Mouse (Mus musculus): Measurements from ENCODE around the gene Rasip1. TPM values are rescaled to one million over a fixed set of nuclear protein-coding genes. Genes with fewer than 3 reads are reported as not detected.

Rasip1 gene
- polyA plus RNA-seq, 1 experiment: 3.0 TPM

- no peaks in the 10 kb centered on the region for H3K36me3 ChIP-seq (ENCODE audit: control insufficient read depth, insufficient read depth, low read length, poor library complexity, severe bottlenecking)
- no peak overlapping the region for H3K4me3 ChIP-seq (ENCODE audit: low read depth, low read length)
- peak; percentile 56; the same call in 1 of the 2 replicates for TF ChIP-seq EP300 (IDR thresholded peaks at IDR 0.05; ENCODE audit: insufficient read depth, low read depth, low read length)
- no peak for TF ChIP-seq POLR2A (IDR thresholded peaks at IDR 0.05; ENCODE audit: insufficient read depth, low read length)
- TF ChIP-seq CTCF (IDR thresholded peaks at IDR 0.05; ENCODE audit: low read depth, low read length): no peak
- no peak overlapping the region for H3K9ac ChIP-seq (ENCODE audit: low read depth, poor library complexity, severe bottlenecking)
- no peaks in the 10 kb centered on the region for H3K27me3 ChIP-seq (ENCODE audit: control insufficient read depth, insufficient read depth, low read length, poor library complexity, severe bottlenecking)
- no peaks in the 10 kb centered on the region for H3K9me3 ChIP-seq (replicated peaks; ENCODE audit: control insufficient read depth, insufficient read depth, low read length, poor library complexity, severe bottlenecking)
- peaks cover 3% of the 10 kb centered on the region for H3K4me1 ChIP-seq (ENCODE audit: control insufficient read depth, insufficient read depth, low read length)
- H3K27ac ChIP-seq (ENCODE audit: insufficient read depth, low read length): peak overlapping the region; percentile 47
Observed at GRCm38 (mm10) chr7:45598960-45599879, 28.1 kb upstream of the Rasip1 start.

DNA sequence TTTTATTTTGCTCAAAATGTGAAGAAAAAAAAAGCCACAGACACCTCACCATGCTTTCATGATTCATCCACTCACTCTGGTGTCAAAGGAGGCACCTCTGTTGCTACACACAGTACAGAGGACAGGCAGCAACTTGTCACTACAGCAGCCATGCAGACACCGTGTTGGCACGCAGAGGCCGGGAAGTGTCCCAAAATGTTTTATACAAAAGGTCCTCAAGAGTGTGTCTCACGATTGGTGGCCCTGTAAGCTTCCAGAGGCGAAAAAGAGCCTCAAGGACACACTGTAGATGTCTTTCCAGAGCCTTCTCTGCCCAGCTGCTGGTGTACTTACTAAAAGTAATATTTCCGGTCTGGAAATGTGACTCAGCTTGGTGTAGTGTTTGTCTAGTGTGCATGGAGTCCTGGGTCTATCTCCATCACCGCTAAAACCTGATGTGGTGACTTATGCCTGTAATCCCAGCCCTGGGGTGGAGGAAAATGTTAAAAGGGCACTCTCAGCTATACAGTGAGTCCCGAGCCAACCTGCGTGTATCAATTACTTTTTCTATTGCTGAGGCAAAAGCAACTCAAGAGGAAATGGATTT lies 21.5 kb upstream of the Rasip1 start:
- Histone ChIP-seq H3K36me3 (ENCODE audit: control insufficient read depth, insufficient read depth, low read length, poor library complexity, severe bottlenecking) (no peaks in the 10 kb centered on the region), H3K4me1 (ENCODE audit: control insufficient read depth, insufficient read depth, low read length) (no peaks in the 10 kb centered on the region), H3K4me3 (ENCODE audit: low read depth, low read length) (no peak overlapping the region), H3K27me3 (ENCODE audit: control insufficient read depth, insufficient read depth, low read length, poor library complexity, severe bottlenecking) (no peaks in the 10 kb centered on the region), H3K9me3 (replicated peaks; ENCODE audit: control insufficient read depth, insufficient read depth, low read length, poor library complexity, severe bottlenecking) (no peaks in the 10 kb centered on the region), H3K27ac (ENCODE audit: insufficient read depth, low read length) (no peak overlapping the region), H3K9ac (ENCODE audit: low read depth, poor library complexity, severe bottlenecking) (no peak overlapping the region)
- TF ChIP-seq CTCF (IDR thresholded peaks at IDR 0.05; ENCODE audit: low read depth, low read length): no peak
- TF ChIP-seq POLR2A (IDR thresholded peaks at IDR 0.05; ENCODE audit: insufficient read depth, low read length): no peak
- TF ChIP-seq EP300 (IDR thresholded peaks at IDR 0.05; ENCODE audit: insufficient read depth, low read depth, low read length): no peak

- H3K27ac ChIP-seq (ENCODE audit: insufficient read depth, low read length): no peak overlapping the region
- no peaks in the 10 kb centered on the region for H3K9me3 ChIP-seq (replicated peaks; ENCODE audit: control insufficient read depth, insufficient read depth, low read length, poor library complexity, severe bottlenecking)
- H3K36me3 ChIP-seq (ENCODE audit: control insufficient read depth, insufficient read depth, low read length, poor library complexity, severe bottlenecking): no peaks in the 10 kb centered on the region
- H3K4me1 ChIP-seq (ENCODE audit: control insufficient read depth, insufficient read depth, low read length): no peaks in the 10 kb centered on the region
- H3K9ac ChIP-seq (ENCODE audit: low read depth, poor library complexity, severe bottlenecking): no peak overlapping the region
- no peak overlapping the region for H3K4me3 ChIP-seq (ENCODE audit: low read depth, low read length)
- TF ChIP-seq EP300 (IDR thresholded peaks at IDR 0.05; ENCODE audit: insufficient read depth, low read depth, low read length) (no peak), CTCF (IDR thresholded peaks at IDR 0.05; ENCODE audit: low read depth, low read length) (no peak), POLR2A (IDR thresholded peaks at IDR 0.05; ENCODE audit: insufficient read depth, low read length) (no peak)
- no peaks in the 10 kb centered on the region for H3K27me3 ChIP-seq (ENCODE audit: control insufficient read depth, insufficient read depth, low read length, poor library complexity, severe bottlenecking)
Observed at GRCm38 (mm10) chr7:45609511-45609910, 17.8 kb upstream of the Rasip1 start.

DNA sequence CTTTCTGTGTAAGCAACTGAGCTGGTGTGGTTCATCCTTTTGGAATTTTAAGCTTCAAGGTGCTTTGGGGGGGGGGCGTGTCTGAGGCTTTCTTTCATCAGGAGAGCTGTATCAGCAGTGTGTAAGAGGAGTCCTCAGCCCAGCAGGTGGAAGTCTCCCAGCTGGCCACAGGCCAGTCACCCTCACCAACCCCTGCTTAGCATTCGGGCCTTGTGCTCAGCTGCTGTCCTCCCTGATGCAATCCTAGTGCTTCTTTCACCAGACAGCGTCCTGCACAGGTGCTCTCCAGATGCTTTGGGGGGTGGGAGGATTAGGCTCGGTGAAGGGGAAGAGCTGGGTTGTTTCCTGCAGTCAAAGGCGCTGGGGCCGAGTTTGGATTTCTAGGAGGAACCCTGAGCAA lies 11.0 kb upstream of the Rasip1 start:
- H3K9me3 ChIP-seq (replicated peaks; ENCODE audit: control insufficient read depth, insufficient read depth, low read length, poor library complexity, severe bottlenecking): no peaks in the 10 kb centered on the region
- 0 out of 2 replicates have a peak overlapping the region, but pooled peaks have one; percentile 19 for H3K9ac ChIP-seq (ENCODE audit: low read depth, poor library complexity, severe bottlenecking)
- H3K27me3 ChIP-seq (ENCODE audit: control insufficient read depth, insufficient read depth, low read length, poor library complexity, severe bottlenecking): no peaks in the 10 kb centered on the region
- TF ChIP-seq EP300 (IDR thresholded peaks at IDR 0.05; ENCODE audit: insufficient read depth, low read depth, low read length) (peak; percentile 81; the same call in 1 of the 2 replicates), CTCF (IDR thresholded peaks at IDR 0.05; ENCODE audit: low read depth, low read length) (no peak)
- no peak overlapping the region for H3K4me3 ChIP-seq (ENCODE audit: low read depth, low read length)
- H3K4me1 ChIP-seq (ENCODE audit: control insufficient read depth, insufficient read depth, low read length): peaks cover 4% of the 10 kb centered on the region
- H3K36me3 ChIP-seq (ENCODE audit: control insufficient read depth, insufficient read depth, low read length, poor library complexity, severe bottlenecking): no peaks in the 10 kb centered on the region
- H3K27ac ChIP-seq (ENCODE audit: insufficient read depth, low read length): peak overlapping the region; percentile 33

- Histone ChIP-seq H3K27me3 (ENCODE audit: control insufficient read depth, insufficient read depth, low read length, poor library complexity, severe bottlenecking) (no peaks in the 10 kb centered on the region), H3K9ac (ENCODE audit: low read depth, poor library complexity, severe bottlenecking) (peak within 1 kb of the TSS; percentile 19), H3K36me3 (ENCODE audit: control insufficient read depth, insufficient read depth, low read length, poor library complexity, severe bottlenecking) (no peaks in the 10 kb centered on the region), H3K4me1 (ENCODE audit: control insufficient read depth, insufficient read depth, low read length) (peaks cover 4% of the 10 kb centered on the region), H3K4me3 (ENCODE audit: low read depth, low read length) (peak within 1 kb of the TSS; percentile 53), H3K27ac (ENCODE audit: insufficient read depth, low read length) (peak within 1 kb of the TSS; percentile 33), H3K9me3 (replicated peaks; ENCODE audit: control insufficient read depth, insufficient read depth, low read length, poor library complexity, severe bottlenecking) (no peaks in the 10 kb centered on the region)
- no peak for TF ChIP-seq CTCF (IDR thresholded peaks at IDR 0.05; ENCODE audit: low read depth, low read length)
- 0 out of 2 replicates have a peak, but pooled peaks have one; percentile 5 for TF ChIP-seq EP300 (IDR thresholded peaks at IDR 0.05; ENCODE audit: insufficient read depth, low read depth, low read length)
- no peak for TF ChIP-seq POLR2A (IDR thresholded peaks at IDR 0.05; ENCODE audit: insufficient read depth, low read length)
Observed at GRCm38 (mm10) chr7:45617042-45617695, 10.1 kb upstream of the Rasip1 start, which contains the start of gene Fut1. Fut1 (plus strand) TSS chr7:45617289.

Measured in ES-Bruce4 (cell line).